Mouse (Mus musculus) G1E (cell line): ENCODE measurements around the gene Polr3gl. TPM values are rescaled to one million over a fixed set of nuclear protein-coding genes. Genes with fewer than 3 reads are reported as not detected.

Experiments used
- ATAC-seq: 2 replicates; pipeline ENCODE4 v1.8.0; 2016; ENCODE audit warnings: mild to moderate bottlenecking; ENCODE audit not compliant: insufficient number of reproducible peaks, poor library complexity, low FRiP score, severe bottlenecking; ENCODE audit errors: extremely low read depth
- DNase-seq: peaks from one replicate; pipeline ENCODE4 v3.0.0; 2012; ENCODE audit warnings: low spot score
- H3K27me3 ChIP-seq: 2 replicates; pipeline ENCODE4 v1.6.1; 2012; ENCODE audit warnings: mild to moderate bottlenecking, low read length, inconsistent platforms; ENCODE audit not compliant: insufficient read depth
- H3K36me3 ChIP-seq: replicated peaks from 2 replicates; pipeline ENCODE3; 2012; ENCODE audit warnings: mild to moderate bottlenecking, inconsistent platforms
- H3K4me1 ChIP-seq: 2 replicates; pipeline ENCODE4 v1.6.1; 2012; ENCODE audit warnings: low read depth, low read length, inconsistent platforms, mixed read lengths; ENCODE audit not compliant: insufficient read depth
- H3K4me3 ChIP-seq: 2 replicates; pipeline ENCODE4 v1.5.1; 2012; ENCODE audit warnings: low read depth, mild to moderate bottlenecking, inconsistent platforms, low read length, moderate library complexity, mixed read lengths
- H3K9me3 ChIP-seq: replicated peaks from 2 replicates; pipeline ENCODE4 v1.6.1; 2012; ENCODE audit warnings: inconsistent platforms
- CTCF ChIP-seq: IDR thresholded peaks from 2 replicates; pipeline ENCODE4 v1.5.1; 2012; ENCODE audit warnings: low read depth, low read length, inconsistent platforms, mixed read lengths
- GATA1 ChIP-seq: IDR thresholded peaks from 2 replicates; pipeline ENCODE4 v1.6.1; 2012; ENCODE audit warnings: borderline replicate concordance, low read length, inconsistent platforms, mixed read lengths
- GATA2 ChIP-seq: IDR thresholded peaks from 2 replicates; pipeline ENCODE4 v1.6.1; 2012; ENCODE audit warnings: low read depth, low read length, inconsistent platforms, borderline replicate concordance
- POLR2AphosphoS5 ChIP-seq: IDR thresholded peaks from 2 replicates; pipeline ENCODE4 v1.6.1; 2012; ENCODE audit warnings: low read depth, low read length, inconsistent platforms; ENCODE audit not compliant: insufficient replicate concordance
- TAL1 ChIP-seq: conservative IDR thresholded peaks from 2 replicates; pipeline ENCODE4 v1.6.1; 2012; ENCODE audit warnings: low read depth, low read length, inconsistent platforms, mixed read lengths
- polyA plus RNA-seq: library from polyadenylated mRNA; stranded (reverse); fragments of >175 nt; gene quantifications from 2 replicates; pipeline ENCODE4 v1.2.3, GENCODE M21; 2012
- total RNA-seq, 2 experiments: library from RNA; stranded (forward) in 1 of 2; stranded (reverse) in 1 of 2; fragments of 200-1000 nt in 1 of 2; fragments of >200 nt in 1 of 2; fragmentation: Nextera tagmentation in 1 of 2; gene quantifications; 2 replicates each; pipeline ENCODE4 v1.2.3; 2014 to 2017

Gene Polr3gl
- total and polyA plus RNA-seq, 3 experiments: 12.0 to 40.7 (median 40.0) TPM

DNA sequence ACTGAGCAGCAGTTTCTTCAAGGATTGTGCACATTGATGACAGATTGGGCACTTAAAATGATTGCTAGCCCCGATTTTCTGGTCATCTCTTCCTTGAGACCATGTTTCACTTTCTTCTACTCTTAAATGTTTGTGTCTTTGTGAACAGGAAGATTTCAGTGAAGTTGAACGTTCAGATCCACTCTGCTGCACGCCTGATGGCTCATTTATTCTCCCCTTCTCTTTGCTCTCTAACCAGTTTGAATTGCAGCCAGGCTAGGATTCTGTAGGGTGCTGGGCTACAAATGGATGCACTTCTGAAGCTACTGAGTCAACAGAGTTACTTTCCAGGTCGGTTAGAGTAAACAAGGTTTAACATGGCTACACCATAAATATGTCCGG lies 8.7 kb upstream of the Polr3gl start:
- H3K4me3 ChIP-seq: no peak overlapping the region
- no peaks in the 10 kb centered on the region for H3K36me3 ChIP-seq
- ATAC-seq (no peak), DNase-seq (no peak)
- peaks cover 3% of the 10 kb centered on the region for H3K9me3 ChIP-seq
- peaks cover 37% of the 10 kb centered on the region for H3K4me1 ChIP-seq
- peaks cover 42% of the 10 kb centered on the region for H3K27me3 ChIP-seq
- TF ChIP-seq GATA2 (no peak), GATA1 (no peak), TAL1 (no peak), POLR2AphosphoS5 (no peak), CTCF (no peak)

DNA sequence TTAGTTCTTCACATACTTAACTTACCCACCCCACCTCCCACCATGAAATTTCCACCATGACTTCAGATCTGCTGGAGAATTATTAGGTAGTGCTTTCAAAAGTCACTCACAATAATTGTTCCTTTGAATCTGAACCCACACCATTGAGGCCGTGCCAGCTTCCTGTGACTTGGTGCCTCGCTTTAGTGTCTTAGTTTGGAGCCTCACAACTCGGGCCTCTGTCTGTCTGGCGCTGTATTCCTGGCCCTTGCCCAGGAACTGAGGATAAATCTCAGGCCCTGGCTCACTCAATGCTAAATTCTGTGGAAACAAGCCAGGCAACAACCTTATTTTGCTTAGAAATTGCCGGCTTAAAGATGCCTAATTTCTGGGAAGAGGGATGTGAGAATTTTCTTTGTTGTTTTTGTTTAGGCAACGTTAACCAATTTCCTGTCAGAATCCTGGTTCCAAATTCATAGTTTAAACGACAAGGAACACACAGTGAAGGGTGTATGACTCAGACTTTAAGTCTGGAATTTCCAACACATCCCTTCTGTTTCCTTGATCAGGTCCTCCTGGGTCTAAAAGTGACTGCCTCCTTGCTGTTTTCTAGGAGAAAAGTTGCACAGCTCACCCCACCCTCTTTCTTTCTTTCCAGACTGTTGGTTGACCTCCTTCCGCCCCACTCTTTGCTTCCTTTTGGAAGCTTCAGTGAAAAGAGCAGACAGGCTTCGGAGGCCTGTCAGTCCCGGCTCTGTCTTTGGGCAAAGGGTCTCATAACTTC lies 8.1 kb upstream of the Polr3gl start:
- DNase-seq (no peak), ATAC-seq (no peak)
- Histone ChIP-seq H3K27me3 (peaks cover 48% of the 10 kb centered on the region), H3K36me3 (no peaks in the 10 kb centered on the region), H3K4me1 (peaks cover 43% of the 10 kb centered on the region), H3K4me3 (no peak overlapping the region), H3K9me3 (peaks cover 8% of the 10 kb centered on the region)
- TF ChIP-seq POLR2AphosphoS5: no peak
- TF ChIP-seq GATA1: no peak
- no peak for TF ChIP-seq TAL1
- no peak for TF ChIP-seq GATA2
- no peak for TF ChIP-seq CTCF

DNA sequence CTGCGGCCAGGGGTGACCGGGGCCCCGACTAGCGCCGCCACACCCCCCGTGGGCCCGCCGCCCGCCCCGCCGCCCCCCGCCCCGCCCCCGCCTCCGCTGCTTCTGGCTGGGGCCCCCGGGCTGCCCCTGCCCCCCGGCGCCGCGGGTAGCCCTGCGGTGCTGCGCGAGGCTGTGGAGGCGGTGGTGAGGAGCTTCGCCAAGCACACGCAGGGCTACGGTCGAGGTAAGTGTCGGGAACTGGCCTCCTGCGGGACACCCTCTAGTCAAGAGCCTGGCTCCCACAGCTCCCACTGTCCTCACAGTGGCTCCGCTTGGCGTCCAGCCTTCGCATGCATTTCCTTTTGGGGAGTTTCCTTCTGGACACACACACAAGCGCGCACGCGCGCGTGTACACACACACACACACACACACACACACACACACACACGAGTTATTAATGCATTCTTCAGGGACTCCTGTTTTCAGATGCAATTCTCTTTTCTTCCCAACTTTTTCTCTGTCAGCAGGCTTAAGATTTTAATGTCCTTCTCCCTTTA lies 7.3 kb upstream of the Polr3gl start:
- Histone ChIP-seq H3K9me3 (peaks cover 8% of the 10 kb centered on the region), H3K27me3 (peaks cover 56% of the 10 kb centered on the region), H3K4me3 (peak overlapping the region; percentile 76), H3K36me3 (no peaks in the 10 kb centered on the region), H3K4me1 (peaks cover 51% of the 10 kb centered on the region)
- no peak for ATAC-seq
- DNase-seq: peak; percentile 40
- TF ChIP-seq TAL1 (no peak), CTCF (no peak), GATA2 (no peak), POLR2AphosphoS5 (no peak), GATA1 (no peak)

DNA sequence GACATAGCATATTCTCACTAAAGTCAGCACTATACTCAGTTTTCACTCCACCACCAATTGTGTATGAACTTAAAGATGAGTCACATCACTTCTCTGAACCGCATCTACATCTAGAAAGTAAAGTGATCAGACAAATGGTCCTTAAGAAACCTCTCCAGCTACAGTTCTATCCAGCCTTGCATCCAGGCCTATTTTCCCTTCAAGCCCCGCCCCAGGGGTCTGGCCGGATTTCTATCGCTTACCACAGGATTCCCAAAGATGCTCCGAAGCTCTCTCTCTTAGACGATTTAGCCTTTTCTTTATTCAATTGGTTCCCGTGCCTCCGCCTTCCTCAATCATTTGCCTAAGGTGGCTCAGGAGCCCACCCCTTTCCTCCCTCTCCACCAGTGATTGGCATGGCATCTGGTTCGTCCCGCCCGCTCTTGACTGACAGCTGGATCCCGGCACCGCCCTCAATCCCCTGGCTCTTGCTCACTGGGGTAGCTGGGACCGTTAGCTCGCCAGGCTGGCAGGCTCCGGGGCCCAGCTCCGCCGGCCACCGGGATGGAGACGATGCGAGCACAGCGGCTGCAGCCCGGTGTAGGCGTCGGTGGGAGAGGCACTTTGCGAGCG lies 6.8 kb upstream of the Polr3gl start, which contains the start of gene Lix1l:
Gene Lix1l (plus strand): TSS at position 511 of the 612 bp plus-strand sequence.
- ATAC-seq (peak; percentile 99), DNase-seq (peak; percentile 98)
- Histone ChIP-seq H3K9me3 (peaks cover 8% of the 10 kb centered on the region), H3K27me3 (peaks cover 62% of the 10 kb centered on the region), H3K36me3 (no peaks in the 10 kb centered on the region), H3K4me1 (peaks cover 55% of the 10 kb centered on the region), H3K4me3 (peak within 1 kb of the TSS; percentile 76)
- TF ChIP-seq CTCF (no peak), TAL1 (no peak), GATA2 (no peak), GATA1 (no peak), POLR2AphosphoS5 (no peak)

DNA sequence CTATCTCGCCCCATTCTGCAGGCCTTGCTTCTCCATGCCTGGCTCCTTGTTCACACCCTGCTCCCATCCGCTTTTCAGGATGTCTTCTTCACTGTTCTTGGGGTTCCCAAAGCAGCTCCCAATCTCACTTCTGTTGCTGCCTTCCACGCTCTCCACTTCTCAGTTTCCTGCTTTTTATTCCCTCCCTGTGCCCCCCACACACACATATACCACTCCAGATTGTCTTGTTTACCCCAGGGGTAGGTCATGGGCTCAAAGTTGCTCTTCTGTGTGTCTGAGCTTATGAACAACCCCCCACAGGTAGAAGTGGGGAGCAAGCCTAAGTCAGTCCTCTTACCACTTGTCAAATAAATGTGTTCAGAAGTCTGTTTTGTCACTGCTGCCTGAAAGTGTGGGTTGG lies 5.4 kb upstream of the Polr3gl start:
- DNase-seq (no peak), ATAC-seq (no peak)
- Histone ChIP-seq H3K4me1 (peaks cover 59% of the 10 kb centered on the region), H3K4me3 (no peak overlapping the region), H3K27me3 (peaks cover 63% of the 10 kb centered on the region), H3K36me3 (no peaks in the 10 kb centered on the region), H3K9me3 (peaks cover 8% of the 10 kb centered on the region)
- TF ChIP-seq POLR2AphosphoS5 (no peak), GATA2 (no peak), TAL1 (no peak), CTCF (no peak), GATA1 (no peak)

DNA sequence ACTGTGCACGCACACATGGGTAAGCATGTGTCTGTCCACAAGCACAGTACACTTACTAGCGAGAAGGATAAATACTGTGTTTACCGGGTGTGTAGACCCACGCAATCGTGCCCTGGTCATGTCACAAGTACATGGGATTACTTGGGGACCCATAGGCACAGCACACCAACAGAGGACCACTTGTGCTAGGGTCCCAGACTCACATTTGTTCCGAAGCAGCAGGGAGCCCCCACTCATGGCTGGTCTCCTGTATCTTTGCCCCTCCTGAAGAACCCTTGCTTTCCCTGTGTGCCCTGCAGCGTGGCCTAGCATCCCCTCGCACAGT lies 5.0 kb upstream of the Polr3gl start:
- TF ChIP-seq GATA1: no peak
- no peak for TF ChIP-seq POLR2AphosphoS5
- TF ChIP-seq TAL1: no peak
- TF ChIP-seq GATA2: no peak
- TF ChIP-seq CTCF: no peak
- ATAC-seq (no peak), DNase-seq (no peak)
- Histone ChIP-seq H3K36me3 (no peaks in the 10 kb centered on the region), H3K4me3 (no peak overlapping the region), H3K27me3 (peaks cover 63% of the 10 kb centered on the region), H3K9me3 (peaks cover 8% of the 10 kb centered on the region), H3K4me1 (peaks cover 62% of the 10 kb centered on the region)
